Mouse (Mus musculus): ENCODE results near the gene Msrb2.

DNA sequence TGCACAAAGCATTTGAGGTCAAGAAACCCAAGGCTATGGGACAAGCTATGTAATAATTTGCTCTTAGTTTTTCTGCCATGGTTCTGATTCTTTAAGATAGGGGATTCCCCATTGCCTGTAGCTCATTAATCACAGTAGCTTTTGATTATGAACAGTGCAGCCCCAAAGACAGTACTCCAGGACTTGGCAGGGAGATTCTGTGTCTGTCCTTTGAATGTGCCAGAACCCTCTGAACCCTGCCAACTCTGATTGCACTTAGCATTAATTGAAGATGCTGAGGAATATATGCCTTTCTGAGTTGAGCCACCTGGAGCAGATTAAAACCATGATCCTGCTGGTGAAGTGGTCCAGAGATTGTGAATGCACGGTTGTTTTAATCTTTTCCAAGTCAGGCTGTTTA is 8.4 kb upstream of the Msrb2 start:
- TF ChIP-seq CTCF (IDR thresholded peaks at IDR 0.05) (no peak), EP300 (IDR thresholded peaks at IDR 0.05) (no peak)

All from lung, postnatal 0 days (tissue).